Mouse (Mus musculus) C2C12 (cell line): ENCODE measurements around the gene Ripk3.

Experiments
- CEBPB ChIP-seq: IDR thresholded peaks from one replicate; pipeline ENCODE4 v1.6.1; 2011; ENCODE audit warnings: low read depth, mild to moderate bottlenecking, control low read depth, moderate library complexity
- CTCF ChIP-seq: IDR thresholded peaks from one replicate; pipeline ENCODE4 v1.5.1; 2011; ENCODE audit not compliant: control insufficient read depth, insufficient read depth, insufficient read length
- FOSL1 ChIP-seq: IDR thresholded peaks from one replicate; pipeline ENCODE4 v1.8.0; 2011; ENCODE audit warnings: mild to moderate bottlenecking, low read length; ENCODE audit not compliant: poor library complexity, insufficient read depth, severe bottlenecking
- MAX ChIP-seq: IDR thresholded peaks from one replicate; pipeline ENCODE4 v1.6.1; 2011; ENCODE audit warnings: mild to moderate bottlenecking, control low read depth
- MYOD1 ChIP-seq: IDR thresholded peaks from one replicate; pipeline ENCODE4 v1.6.1; 2011; ENCODE audit warnings: low read depth; ENCODE audit not compliant: control insufficient read depth, insufficient read length
- USF1 ChIP-seq: IDR thresholded peaks from one replicate; pipeline ENCODE4 v1.6.1; 2011; ENCODE audit warnings: low read depth, mild to moderate bottlenecking, control low read depth, moderate library complexity

GRCm38 (mm10) chr14:55769087-55769703, 19.5 kb downstream of the Ripk3 start:
- no peak for TF ChIP-seq FOSL1
- TF ChIP-seq CTCF, result no peak
- no peak for TF ChIP-seq CEBPB
- TF ChIP-seq MAX, result no peak
- no peak for TF ChIP-seq USF1
- TF ChIP-seq MYOD1, result no peak
